21 mouse cellular contexts compared by ENCODE assay signal in genomic region chr1:78634486-78634885, GRCm38 (mm10).
"Had no signal": no experiment of that assay in that cellular context is flagged by ENCODE, and none has a peak within 500 bp of the region (broad histone marks: within the 10 kb centered on the region; RNA-seq: fewer than 3 reads in every experiment).

No protein-coding gene starts in this region.

- H3K4me1 ChIP-seq: limb, embryonic 12.5 days; limb, embryonic 15.5 days; midbrain, embryonic 13.5 days; neural tube, embryonic 12.5 days; neural tube, embryonic 15.5 days had no signal

- DNase-seq: kidney, adult 18-20 months; kidney, adult 9 months; kidney, postnatal 14 days; kidney, postnatal 4 days; left cerebral cortex, postnatal 4 days; liver, postnatal 0 days; right cerebral cortex, adult 18-20 months; right cerebral cortex, postnatal 14 days; right cerebral cortex, postnatal 4 days; thymus, adult 2 months; thymus, postnatal 14 days; thymus, postnatal 4 days had no signal

- H3K4me2 ChIP-seq: limb, embryonic 12.5 days; limb, embryonic 15.5 days; liver, embryonic 11.5 days; midbrain, embryonic 13.5 days; neural tube, embryonic 12.5 days; neural tube, embryonic 15.5 days had no signal

- H3K9me3 ChIP-seq: limb, embryonic 12.5 days; limb, embryonic 15.5 days; midbrain, embryonic 13.5 days; neural tube, embryonic 12.5 days; neural tube, embryonic 15.5 days had no signal

- H3K27ac ChIP-seq: limb, embryonic 12.5 days; limb, embryonic 15.5 days; liver, embryonic 14.5 days; midbrain, embryonic 13.5 days; neural tube, embryonic 12.5 days; neural tube, embryonic 15.5 days; stomach, postnatal 0 days had no signal

- H3K36me3 ChIP-seq: limb, embryonic 12.5 days; limb, embryonic 15.5 days; midbrain, embryonic 13.5 days; neural tube, embryonic 12.5 days; neural tube, embryonic 15.5 days had no signal

- H3K4me3 ChIP-seq: limb, embryonic 12.5 days; limb, embryonic 15.5 days; midbrain, embryonic 13.5 days; neural tube, embryonic 12.5 days; neural tube, embryonic 15.5 days had no signal

- H3K27me3 ChIP-seq: limb, embryonic 12.5 days; limb, embryonic 15.5 days; midbrain, embryonic 13.5 days; neural tube, embryonic 12.5 days; neural tube, embryonic 15.5 days had no signal

- ATAC-seq: intestine, embryonic 16.5 days; liver, postnatal 0 days; midbrain, embryonic 13.5 days had no signal

- H3K9ac ChIP-seq: limb, embryonic 12.5 days; limb, embryonic 15.5 days; liver, embryonic 14.5 days; liver, postnatal 0 days; midbrain, embryonic 13.5 days; neural tube, embryonic 12.5 days; neural tube, embryonic 15.5 days had no signal
